Mouse (Mus musculus) lung, adult 2 months (tissue): Measurements from ENCODE around the gene Gm813.

Experiments
- CTCF ChIP-seq: fragments of 200-500 bp; IDR thresholded peaks from 2 replicates; pipeline ENCODE4 v1.5.1; 2011; ENCODE audit warnings: mild to moderate bottlenecking, low read length, control low read depth; ENCODE audit not compliant: insufficient read depth
- POLR2A ChIP-seq: fragments of 200-500 bp; IDR thresholded peaks from 2 replicates; pipeline ENCODE4 v1.6.1; 2011; ENCODE audit warnings: low read depth, mild to moderate bottlenecking, control low read depth, low read length, borderline replicate concordance; ENCODE audit errors: extremely low read depth

GRCm38 (mm10) chr16:58628968-58629367 lies 12.2 kb upstream of the Gm813 start:
- no peak for TF ChIP-seq POLR2A
- no peak for TF ChIP-seq CTCF
